Mouse (Mus musculus) kidney, embryonic 14.5 days (tissue): ENCODE data around the gene Hnrnpul2. TPM values are rescaled to one million over a fixed set of nuclear protein-coding genes. Genes with fewer than 3 reads are reported as not detected.

Experiments used
- ATAC-seq: fragments of 200-750 bp; cut with Nextera tagmentation; 2 replicates; pipeline ENCODE4 v1.8.0; 2017; ENCODE audit warnings: moderate number of reproducible peaks, mild to moderate bottlenecking, moderate TSS enrichment, moderate library complexity; ENCODE audit not compliant: low FRiP score, low TSS enrichment
- H3K27ac ChIP-seq: fragments of 300-500 bp; sonication (generic); 2 replicates; pipeline ENCODE4 v1.5.1; 2014; ENCODE audit warnings: low read depth, mild to moderate bottlenecking, low read length, moderate library complexity, mixed read lengths
- H3K27me3 ChIP-seq: fragments of 300-500 bp; sonication (generic); 2 replicates; pipeline ENCODE4 v1.6.1; 2014; ENCODE audit warnings: mild to moderate bottlenecking, low read length; ENCODE audit not compliant: control insufficient read depth, insufficient read depth
- H3K36me3 ChIP-seq: fragments of 300-500 bp; sonication (generic); 2 replicates; pipeline ENCODE4 v1.6.1; 2014; ENCODE audit warnings: low read length, mixed read lengths; ENCODE audit not compliant: control insufficient read depth, insufficient read depth
- H3K4me1 ChIP-seq: fragments of 300-500 bp; sonication (generic); 2 replicates; pipeline ENCODE4 v1.6.1; 2014; ENCODE audit warnings: low read length, mixed read lengths; ENCODE audit not compliant: control insufficient read depth, insufficient read depth
- H3K4me2 ChIP-seq: fragments of 300-500 bp; sonication (generic); replicated peaks from 2 replicates; pipeline ENCODE4 v1.6.1; 2014; ENCODE audit warnings: low read depth, mild to moderate bottlenecking, low read length
- H3K4me3 ChIP-seq: fragments of 300-500 bp; sonication (generic); 2 replicates; pipeline ENCODE4 v1.5.1; 2014; ENCODE audit warnings: mild to moderate bottlenecking, low read length
- H3K9ac ChIP-seq: fragments of 300-500 bp; sonication (generic); 2 replicates; pipeline ENCODE4 v1.6.1; 2014; ENCODE audit warnings: low read depth, mild to moderate bottlenecking, low read length, moderate library complexity
- H3K9me3 ChIP-seq: fragments of 300-500 bp; sonication (generic); 2 replicates; pipeline ENCODE4 v1.6.1; 2016; ENCODE audit warnings: low read length; ENCODE audit not compliant: control insufficient read depth
- WGBS: fragments of 180-500 bp; shearing (Covaris S2); extraction: QIAGEN DNeasy Blood & Tissue Kit; methylation state at CpG from one replicate; pipeline ENCODE4 v1.1.7; 2014; 5-methylcytosine and 5-hydroxymethylcytosine counted together
- polyA plus RNA-seq: library from polyadenylated mRNA; unstranded; fragments of >200 nt; fragmentation: Nextera tagmentation; extraction: Ambion mirVana; gene quantifications from 2 replicates; pipeline ENCODE4 v1.2.1, GENCODE M21; 2014

Gene Hnrnpul2
- polyA plus RNA-seq, 1 experiment from 2014 or later, result 9.3 TPM

GRCm38 (mm10) chr19:8806810-8807209 lies 13.0 kb upstream of the Hnrnpul2 start:
- H3K4me2 ChIP-seq, result no peak overlapping the region
- peaks cover 67% of the 10 kb centered on the region for H3K36me3 ChIP-seq
- WGBS, result 95% methylated on average over 5 of the region's 5 CpGs
- ATAC-seq, result no peak
- H3K9me3 ChIP-seq, result no peaks in the 10 kb centered on the region
- no peak overlapping the region for H3K27ac ChIP-seq
- peaks cover 12% of the 10 kb centered on the region; the same call in 1 of the 2 replicates for H3K4me1 ChIP-seq
- no peak overlapping the region for H3K9ac ChIP-seq
- no peak overlapping the region for H3K4me3 ChIP-seq
- H3K27me3 ChIP-seq, result no peaks in the 10 kb centered on the region

- no peak overlapping the region for H3K4me2 ChIP-seq
- no peaks in the 10 kb centered on the region for H3K27me3 ChIP-seq
- WGBS, result 66% methylated on average over 11 of the region's 11 CpGs
- no peak overlapping the region for H3K27ac ChIP-seq
- H3K4me1 ChIP-seq, result peaks cover 17% of the 10 kb centered on the region
- H3K9me3 ChIP-seq, result no peaks in the 10 kb centered on the region
- no peak for ATAC-seq
- H3K4me3 ChIP-seq, result 0 out of 2 replicates have a peak overlapping the region, but pooled peaks have one; percentile 2
- no peak overlapping the region for H3K9ac ChIP-seq
- peaks cover 56% of the 10 kb centered on the region for H3K36me3 ChIP-seq
Measured at GRCm38 (mm10) chr19:8815812-8816211, 4.0 kb upstream of the Hnrnpul2 start.

GRCm38 (mm10) chr19:8817001-8817400 lies 2.8 kb upstream of the Hnrnpul2 start:
- no peak for ATAC-seq
- Histone ChIP-seq H3K36me3 (peaks cover 45% of the 10 kb centered on the region), H3K4me3 (peak overlapping the region; percentile 1; the same call in 1 of the 2 replicates), H3K9ac (peak overlapping the region; percentile 7), H3K9me3 (no peaks in the 10 kb centered on the region), H3K27me3 (no peaks in the 10 kb centered on the region), H3K27ac (no peak overlapping the region), H3K4me1 (peaks cover 20% of the 10 kb centered on the region), H3K4me2 (peak overlapping the region; percentile 85; the same call in 1 of the 2 replicates)
- 83% methylated on average over 3 of the region's 3 CpGs for WGBS

GRCm38 (mm10) chr19:8818301-8818798 lies 1.5 kb upstream of the Hnrnpul2 start:
- 21% methylated on average over 14 of the region's 14 CpGs for WGBS
- H3K9ac ChIP-seq, result peak overlapping the region; percentile 73
- no peak for ATAC-seq

GRCm38 (mm10) chr19:8818801-8819595 lies 812 bp upstream of the Hnrnpul2 start, which contains the start of gene Ttc9c:
Gene Ttc9c, minus strand, starts transcription at chr19:8819333.
- Histone ChIP-seq H3K36me3 (peaks cover 43% of the 10 kb centered on the region), H3K27me3 (no peaks in the 10 kb centered on the region), H3K4me1 (peaks cover 32% of the 10 kb centered on the region), H3K9ac (peak within 1 kb of the TSS; percentile 99), H3K4me2 (peak within 1 kb of the TSS; percentile 85), H3K4me3 (peak within 1 kb of the TSS; percentile 100), H3K9me3 (no peaks in the 10 kb centered on the region), H3K27ac (peak within 1 kb of the TSS; percentile 100)
- peak; percentile 94 for ATAC-seq
- WGBS, result under 1% methylated on average over 33 of the region's 33 CpGs

More at GRCm38 (mm10) chr19:8818301-8818798, 1.5 kb upstream of the Hnrnpul2 start:
- Histone ChIP-seq H3K4me1 (peaks cover 32% of the 10 kb centered on the region), H3K9me3 (no peaks in the 10 kb centered on the region), H3K4me2 (peak overlapping the region; percentile 85), H3K4me3 (peak overlapping the region; percentile 100), H3K36me3 (peaks cover 42% of the 10 kb centered on the region), H3K27ac (peak overlapping the region; percentile 96), H3K27me3 (no peaks in the 10 kb centered on the region)

- Histone ChIP-seq H3K27ac (peak overlapping the region; percentile 100), H3K9me3 (no peaks in the 10 kb centered on the region), H3K4me2 (peak overlapping the region; percentile 76), H3K36me3 (peaks cover 44% of the 10 kb centered on the region), H3K4me3 (peak overlapping the region; percentile 100), H3K27me3 (no peaks in the 10 kb centered on the region), H3K9ac (peak overlapping the region; percentile 99), H3K4me1 (peaks cover 32% of the 10 kb centered on the region)
- under 1% methylated on average over 48 of the region's 48 CpGs for WGBS
- peak; percentile 21 for ATAC-seq
Measured at GRCm38 (mm10) chr19:8820424-8820956, 680 bp downstream of the Hnrnpul2 start.

- ATAC-seq, result no peak
- Histone ChIP-seq H3K4me3 (peak overlapping the region; percentile 100), H3K36me3 (peaks cover 45% of the 10 kb centered on the region), H3K4me1 (peaks cover 32% of the 10 kb centered on the region), H3K27me3 (no peaks in the 10 kb centered on the region), H3K9me3 (no peaks in the 10 kb centered on the region), H3K9ac (peak overlapping the region; percentile 99), H3K4me2 (peak overlapping the region; percentile 76), H3K27ac (peak overlapping the region; percentile 100; the same call in 1 of the 2 replicates)
- WGBS, result 0% methylated on average over 7 of the region's 7 CpGs
Measured at GRCm38 (mm10) chr19:8821146-8821545, 1.3 kb downstream of the Hnrnpul2 start.

- Histone ChIP-seq H3K27me3 (no peaks in the 10 kb centered on the region), H3K4me1 (peaks cover 19% of the 10 kb centered on the region), H3K36me3 (peaks cover 51% of the 10 kb centered on the region), H3K27ac (no peak overlapping the region), H3K9me3 (no peaks in the 10 kb centered on the region), H3K4me3 (peak overlapping the region; percentile 100), H3K9ac (peak overlapping the region; percentile 19; the same call in 1 of the 2 replicates), H3K4me2 (peak overlapping the region; percentile 76)
- 78% methylated on average over 8 of the region's 8 CpGs for WGBS
- ATAC-seq, result no peak
Measured at GRCm38 (mm10) chr19:8822696-8823095, 2.9 kb downstream of the Hnrnpul2 start.

- Histone ChIP-seq H3K4me3 (no peak within 1 kb of the TSS), H3K36me3 (peaks cover 99% of the 10 kb centered on the region), H3K27ac (no peak within 1 kb of the TSS), H3K9ac (no peak within 1 kb of the TSS), H3K4me1 (no peaks in the 10 kb centered on the region), H3K4me2 (no peak within 1 kb of the TSS), H3K9me3 (no peaks in the 10 kb centered on the region), H3K27me3 (no peaks in the 10 kb centered on the region)
- WGBS, result 92% methylated on average over 8 of the region's 8 CpGs
- no peak for ATAC-seq
Measured at GRCm38 (mm10) chr19:8829660-8830059, 9.8 kb downstream of the Hnrnpul2 start, which contains the start of gene AC129217.1. Gene AC129217.1, plus strand, starts transcription at chr19:8829773.
